Mouse (Mus musculus) large intestine, adult 2 months (tissue): ENCODE measurements around the gene Erap1. TPM values are rescaled to one million over a fixed set of nuclear protein-coding genes. Genes with fewer than 3 reads are reported as not detected.

Experiments
- polyA plus RNA-seq: library from polyadenylated mRNA; depleted of rRNA; stranded (reverse); fragments of >200 nt; gene quantifications from 2 replicates; pipeline ENCODE4 v1.2.3, GENCODE M21; 2012; rRNA removed

Erap1 gene
- polyA plus RNA-seq, 1 experiment: 33.0 TPM

Other genes starting within 250 kb of the Erap1 start
- gene Zfp72, start 248.7 kb upstream of the Erap1 start, polyA plus RNA-seq: 0.15 and 0.29 TPM in 2 replicates
- gene Ftl1-ps1, start 239.9 kb upstream of the Erap1 start, polyA plus RNA-seq: 47.0 and 49.5 TPM in 2 replicates
- gene Zfp825, start 145.6 kb upstream of the Erap1 start, polyA plus RNA-seq: 1.6 and 1.9 TPM in 2 replicates
- 10.1 and 25.6 TPM in 2 replicates for gene Cast, start 169.2 kb downstream of the Erap1 start, polyA plus RNA-seq